Mouse (Mus musculus): Measurements from ENCODE around the gene Cyp19a1. TPM values are rescaled to one million over a fixed set of nuclear protein-coding genes. Genes with fewer than 3 reads are reported as not detected.
A peak's percentile ranks its signal among the peaks of the same experiment; 100 is the strongest.

The Cyp19a1 gene
- not detected for total RNA-seq (2022)

DNA sequence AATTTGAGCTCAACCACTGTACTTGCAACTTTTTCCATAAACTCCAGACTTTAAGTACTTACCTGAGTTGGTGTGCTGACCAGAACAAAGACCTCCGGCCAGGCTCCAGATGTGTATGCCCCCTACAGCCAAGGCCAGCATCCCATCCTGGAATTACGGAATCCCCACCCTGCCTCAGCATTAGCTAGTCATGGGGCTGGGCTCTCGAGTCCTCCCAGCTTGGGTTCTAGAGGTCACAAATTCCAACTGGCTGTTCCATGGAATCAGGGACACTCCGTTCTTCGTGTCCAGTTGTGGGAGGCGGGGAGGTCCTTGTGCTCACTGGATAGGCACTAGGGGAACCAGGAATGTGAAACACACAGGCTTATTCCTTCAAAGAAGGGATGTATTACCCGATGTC is at the start of gene Cyp19a1:
TSS of gene Cyp19a1 (minus strand) at position 101 of the 400 bp plus-strand sequence.
- no peak for DNase-seq (ENCODE audit: low spot score in 2 of 2)

GRCm38 (mm10) chr9:54316363-54316762 is 48.5 kb upstream of the Cyp19a1 start:
- DNase-seq (ENCODE audit: low spot score in 2 of 2) = no peak

DNA sequence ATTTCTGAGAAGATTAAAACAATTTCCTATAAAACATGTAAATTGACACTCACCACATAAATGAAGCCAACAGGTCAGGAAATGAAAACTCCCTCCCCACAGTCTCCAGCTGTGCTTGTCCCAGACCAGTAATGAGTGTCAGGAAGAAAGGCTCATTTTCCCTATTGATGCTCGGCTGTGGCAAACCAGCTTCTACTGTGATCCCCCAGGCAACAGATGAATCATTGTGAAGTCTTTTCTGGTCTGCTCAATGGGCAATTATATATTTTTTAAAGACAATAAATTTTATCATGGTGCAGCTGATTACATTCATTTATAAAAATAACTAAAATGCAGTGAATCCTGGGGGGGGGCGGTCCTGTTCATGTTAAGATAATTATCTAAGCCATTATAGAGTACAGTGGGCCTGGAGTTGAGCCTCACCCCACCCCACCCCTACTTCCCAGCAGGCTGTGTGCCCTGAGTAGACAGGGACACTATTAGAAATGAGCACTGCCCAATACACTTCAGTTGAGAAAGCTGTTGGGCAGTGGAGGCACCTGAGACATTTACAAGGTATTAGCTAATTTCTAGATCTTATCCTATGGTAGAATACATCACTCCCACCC is 40.9 kb upstream of the Cyp19a1 start:
- no peak for DNase-seq (ENCODE audit: low spot score in 2 of 2)

- no peak for DNase-seq (ENCODE audit: low spot score in 2 of 2)
Measured at GRCm38 (mm10) chr9:54308209-54308608, 40.3 kb upstream of the Cyp19a1 start.

DNA sequence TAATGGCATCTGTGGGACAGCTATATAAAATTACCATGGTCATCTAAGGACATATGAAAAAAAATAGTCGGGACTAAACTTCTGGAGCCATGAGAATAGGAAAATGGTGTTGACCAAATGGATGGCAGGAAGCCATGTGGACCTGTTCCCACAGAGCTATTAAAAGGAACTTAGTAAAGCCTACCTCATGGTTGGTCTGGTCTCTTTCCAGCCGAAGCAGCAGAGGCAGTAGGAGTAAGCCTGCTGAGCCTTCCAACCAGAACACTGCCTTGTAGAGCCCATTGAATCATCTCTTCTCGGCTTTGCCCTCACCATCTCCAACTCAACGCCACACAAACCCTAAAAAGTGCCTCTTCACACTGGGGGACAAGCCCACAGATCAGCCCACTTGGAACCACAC is 33.3 kb upstream of the Cyp19a1 start:
- peak; percentile 15 to 23 for DNase-seq (ENCODE audit: low spot score in 2 of 2)

GRCm38 (mm10) chr9:54299792-54300191 is 31.9 kb upstream of the Cyp19a1 start:
- no peak for DNase-seq (ENCODE audit: low spot score in 2 of 2)

DNA sequence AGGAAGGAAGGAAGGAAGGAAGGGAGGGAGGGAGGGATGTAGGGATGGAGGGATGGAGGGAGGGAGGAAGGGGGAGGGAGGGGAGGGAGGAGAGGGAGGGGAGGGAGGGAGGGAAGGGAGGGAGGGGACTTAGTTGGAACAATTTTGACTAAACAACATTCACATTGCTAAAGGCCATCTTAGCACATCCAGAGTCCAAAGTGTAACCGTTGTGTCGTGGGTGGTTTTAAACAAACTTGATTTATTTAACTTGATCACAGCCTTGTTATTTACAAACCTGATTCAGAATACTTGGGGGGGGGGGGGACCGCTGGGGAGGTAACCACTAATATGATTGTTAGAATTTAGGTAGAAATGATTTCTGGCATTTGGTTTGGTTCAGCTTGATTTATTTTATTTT is 31.5 kb upstream of the Cyp19a1 start:
- no peak for DNase-seq (ENCODE audit: low spot score in 2 of 2)

GRCm38 (mm10) chr9:54287804-54288203 is 19.9 kb upstream of the Cyp19a1 start:
- DNase-seq (ENCODE audit: low spot score in 2 of 2) = no peak

- DNase-seq (ENCODE audit: low spot score in 2 of 2) = no peak
Measured at GRCm38 (mm10) chr9:54286331-54286987, 18.5 kb upstream of the Cyp19a1 start, which contains the start of gene Gldn. Gldn (plus strand) TSS chr9:54286486.

DNA sequence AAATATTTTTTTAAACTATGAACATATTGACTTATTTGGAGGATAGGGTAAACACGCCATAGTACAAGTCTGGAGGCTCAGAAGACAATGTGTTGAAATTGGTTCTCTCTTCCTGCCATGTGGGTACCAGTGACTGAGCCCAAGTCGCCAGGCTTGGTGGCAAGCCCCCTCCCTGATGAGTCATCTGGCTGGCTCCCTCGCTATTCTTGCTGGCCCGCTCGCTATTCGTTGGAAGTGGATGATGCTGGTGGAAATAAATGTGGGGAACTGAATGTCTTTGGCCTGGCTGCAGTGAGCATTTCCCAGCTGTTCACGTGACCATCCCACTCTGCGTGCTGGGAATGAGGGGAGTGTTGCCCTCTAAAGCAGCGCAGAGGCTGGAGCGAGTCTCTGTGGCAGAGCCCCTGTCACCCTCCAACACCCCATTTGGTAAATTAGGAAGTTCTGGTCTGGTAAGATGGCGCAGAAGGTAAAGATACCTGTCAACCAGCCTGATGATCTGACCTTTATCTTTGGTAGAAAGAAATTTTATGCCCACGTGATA is 11.2 kb upstream of the Cyp19a1 start:
- DNase-seq (ENCODE audit: low spot score in 2 of 2) = no peak

DNA sequence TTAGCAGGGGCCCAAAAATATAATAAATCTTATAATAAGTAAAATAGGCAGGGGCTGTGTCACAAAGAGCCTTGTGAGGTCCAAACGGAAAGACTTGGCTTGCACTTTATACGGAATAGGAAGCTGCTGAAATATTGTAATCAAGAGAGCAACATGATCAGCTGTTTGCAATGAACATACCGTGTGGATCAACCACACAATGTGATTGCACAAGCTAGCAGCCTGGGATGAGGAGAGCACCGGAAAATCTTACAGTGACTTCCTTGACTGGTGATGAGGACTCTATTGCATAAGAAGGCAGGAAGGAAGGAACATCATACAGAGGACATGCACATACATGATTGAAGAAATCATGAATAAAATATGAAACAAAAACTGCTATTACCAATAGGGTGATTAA is 7.4 kb upstream of the Cyp19a1 start:
- DNase-seq (ENCODE audit: low spot score in 2 of 2) = no peak

- no peak for DNase-seq (ENCODE audit: low spot score in 2 of 2)
Measured at GRCm38 (mm10) chr9:54270889-54271288, 3.0 kb upstream of the Cyp19a1 start.

- no peak for DNase-seq (ENCODE audit: low spot score in 2 of 2)
Measured at GRCm38 (mm10) chr9:54269987-54270386, 2.1 kb upstream of the Cyp19a1 start.

- DNase-seq (ENCODE audit: low spot score in 2 of 2) = no peak
Measured at GRCm38 (mm10) chr9:54264754-54265153, 3.2 kb downstream of the Cyp19a1 start.

- no peak for DNase-seq (ENCODE audit: low spot score in 2 of 2)
Measured at GRCm38 (mm10) chr9:54244869-54245665, 22.8 kb downstream of the Cyp19a1 start.

- DNase-seq (ENCODE audit: low spot score in 2 of 2) = no peak
Measured at GRCm38 (mm10) chr9:54227580-54227979, 40.3 kb downstream of the Cyp19a1 start.

GRCm38 (mm10) chr9:54216511-54216910 is 51.4 kb downstream of the Cyp19a1 start:
- DNase-seq (ENCODE audit: low spot score in 2 of 2) = no peak

DNA sequence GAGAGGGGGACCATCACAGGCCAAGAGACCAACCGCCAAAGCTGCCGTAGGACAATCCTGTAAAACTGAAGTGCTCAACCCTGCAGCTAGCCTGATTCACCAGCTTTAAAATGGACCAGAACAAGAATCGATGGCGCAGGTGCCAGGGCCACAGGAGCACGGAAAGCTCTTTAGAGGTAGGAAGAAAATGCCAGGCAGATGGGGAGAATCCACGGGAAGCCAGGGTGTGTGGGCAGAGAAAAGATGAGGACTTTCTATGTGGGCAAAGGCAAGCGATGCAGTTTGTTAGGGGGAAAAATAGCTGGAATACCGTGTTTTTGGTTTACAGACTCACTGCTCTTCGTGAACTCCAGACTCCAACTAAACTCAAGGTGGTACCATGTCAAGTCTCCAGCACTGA is 53.0 kb downstream of the Cyp19a1 start:
- DNase-seq (ENCODE audit: low spot score in 2 of 2) = no peak

GRCm38 (mm10) chr9:54194790-54195189 is 73.1 kb downstream of the Cyp19a1 start:
- no peak for DNase-seq (ENCODE audit: low spot score in 2 of 2)

GRCm38 (mm10) chr9:54191435-54191834 is 76.5 kb downstream of the Cyp19a1 start:
- no peak for DNase-seq (ENCODE audit: low spot score in 2 of 2)

DNA sequence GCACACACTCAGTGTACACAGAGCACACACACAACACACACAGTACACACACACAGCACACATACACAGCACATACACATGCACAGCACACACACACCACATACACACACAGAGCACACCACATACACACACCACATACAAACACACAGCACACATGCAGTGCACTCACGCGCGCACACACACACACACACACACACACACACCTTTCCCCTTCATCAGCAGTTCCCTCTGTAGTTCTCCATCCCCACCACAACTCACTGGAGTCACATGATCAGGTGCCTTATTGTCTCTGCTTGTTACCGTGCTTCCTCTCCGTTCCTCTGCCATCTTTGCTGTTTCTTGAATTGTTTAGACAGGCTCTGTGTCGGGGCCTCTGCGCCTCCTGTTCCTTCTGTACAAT is 85.4 kb downstream of the Cyp19a1 start:
- no peak for DNase-seq (ENCODE audit: low spot score in 2 of 2)

DNA sequence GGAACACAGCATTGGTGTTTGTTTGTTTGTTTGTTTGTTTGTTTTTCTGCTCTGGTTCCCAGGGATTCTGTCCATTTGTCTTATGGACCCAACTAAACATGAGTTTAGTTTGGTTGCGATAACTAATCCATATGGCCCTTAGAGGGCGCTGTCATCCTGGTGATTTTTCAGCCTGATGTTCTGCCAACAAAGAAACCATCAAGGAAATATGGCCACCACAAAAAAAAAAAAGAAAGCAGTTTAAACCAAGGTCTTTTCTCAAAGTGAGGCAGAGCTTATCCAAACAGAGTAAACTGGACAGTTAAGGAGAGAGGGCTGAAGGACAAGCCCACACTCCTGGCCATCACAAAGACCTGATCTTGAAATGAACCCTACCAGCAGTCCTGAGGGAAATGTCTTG is 86.6 kb downstream of the Cyp19a1 start:
- DNase-seq (ENCODE audit: low spot score in 2 of 2) = no peak
